Mouse (Mus musculus) layer of hippocampus, adult 8-10 months (tissue): ENCODE data around the gene Cnnm2. TPM values are rescaled to one million over a fixed set of nuclear protein-coding genes. Genes with fewer than 3 reads are reported as not detected.

Source experiments
- DNase-seq, 2 experiments: peaks; one replicate each; pipeline ENCODE4 v3.0.0; 2022; ENCODE audit warnings: low spot score in 2 of 2
- total RNA-seq, 4 experiments: library from RNA; stranded (reverse); gene quantifications; 2 replicates each; pipeline ENCODE4 v1.2.4; 2022

Gene Cnnm2
- total RNA-seq, 4 experiments from 2014 or later = 35.6 to 43.6 (median 39.9) TPM

DNA sequence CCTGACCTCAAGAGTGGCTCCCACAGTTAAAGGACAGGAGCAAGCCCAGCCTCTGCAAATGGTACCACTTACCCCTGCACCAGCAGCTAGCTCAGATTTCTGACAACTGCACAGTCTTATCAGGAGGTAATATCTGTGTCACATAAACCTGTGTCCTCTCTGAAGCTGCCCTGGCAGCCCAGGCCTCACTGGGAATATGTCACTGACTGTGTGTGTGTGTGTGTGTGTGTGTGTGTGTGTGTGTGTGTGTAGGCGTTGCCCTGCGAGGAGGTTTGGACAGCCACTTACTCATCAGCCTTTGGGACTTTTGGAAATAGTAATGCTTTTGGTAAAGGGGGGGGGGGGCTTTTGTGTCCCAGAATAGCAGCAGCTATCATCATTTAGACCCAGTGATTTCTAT is 81.6 kb downstream of the Cnnm2 start:
- DNase-seq = no peak

DNA sequence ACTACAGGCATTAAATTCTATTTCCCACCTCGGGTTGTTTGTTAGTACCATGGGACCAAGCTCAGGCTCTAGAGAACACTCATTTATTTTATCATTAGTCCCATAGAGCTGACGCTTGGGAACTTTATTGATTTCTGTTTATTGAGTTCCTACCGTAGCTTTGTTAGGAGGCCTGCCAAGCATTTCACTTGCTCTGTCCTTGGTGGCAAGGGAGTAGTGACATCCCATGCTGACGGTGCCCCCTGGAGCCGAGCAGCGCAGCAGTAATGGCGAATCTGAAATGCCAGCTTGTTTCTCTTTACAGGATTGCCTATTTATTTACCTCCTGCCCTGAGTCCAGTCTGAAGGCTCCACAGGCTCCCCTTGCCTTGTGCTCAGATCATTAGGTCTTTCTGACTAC is 84.7 kb downstream of the Cnnm2 start:
- DNase-seq = no peak

DNA sequence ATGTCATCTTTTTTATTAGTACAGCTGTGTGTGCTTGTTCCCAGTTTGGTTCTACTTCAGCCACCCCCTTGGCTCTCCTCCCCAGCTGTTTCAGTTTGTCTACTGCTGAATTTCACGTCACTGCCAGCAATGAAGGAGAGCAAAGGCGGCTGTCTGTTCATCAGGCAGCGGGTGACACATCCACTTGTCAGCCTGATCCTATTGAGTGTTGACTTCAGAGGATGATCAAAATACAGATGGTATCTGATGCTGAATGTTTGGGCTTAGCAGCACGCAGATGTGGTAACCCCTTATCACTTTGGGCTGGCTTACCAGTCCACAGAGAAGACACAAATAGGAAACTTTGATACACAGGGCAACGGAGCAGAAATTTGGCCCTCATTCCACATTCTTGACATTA is 85.1 kb downstream of the Cnnm2 start:
- DNase-seq = no peak

DNA sequence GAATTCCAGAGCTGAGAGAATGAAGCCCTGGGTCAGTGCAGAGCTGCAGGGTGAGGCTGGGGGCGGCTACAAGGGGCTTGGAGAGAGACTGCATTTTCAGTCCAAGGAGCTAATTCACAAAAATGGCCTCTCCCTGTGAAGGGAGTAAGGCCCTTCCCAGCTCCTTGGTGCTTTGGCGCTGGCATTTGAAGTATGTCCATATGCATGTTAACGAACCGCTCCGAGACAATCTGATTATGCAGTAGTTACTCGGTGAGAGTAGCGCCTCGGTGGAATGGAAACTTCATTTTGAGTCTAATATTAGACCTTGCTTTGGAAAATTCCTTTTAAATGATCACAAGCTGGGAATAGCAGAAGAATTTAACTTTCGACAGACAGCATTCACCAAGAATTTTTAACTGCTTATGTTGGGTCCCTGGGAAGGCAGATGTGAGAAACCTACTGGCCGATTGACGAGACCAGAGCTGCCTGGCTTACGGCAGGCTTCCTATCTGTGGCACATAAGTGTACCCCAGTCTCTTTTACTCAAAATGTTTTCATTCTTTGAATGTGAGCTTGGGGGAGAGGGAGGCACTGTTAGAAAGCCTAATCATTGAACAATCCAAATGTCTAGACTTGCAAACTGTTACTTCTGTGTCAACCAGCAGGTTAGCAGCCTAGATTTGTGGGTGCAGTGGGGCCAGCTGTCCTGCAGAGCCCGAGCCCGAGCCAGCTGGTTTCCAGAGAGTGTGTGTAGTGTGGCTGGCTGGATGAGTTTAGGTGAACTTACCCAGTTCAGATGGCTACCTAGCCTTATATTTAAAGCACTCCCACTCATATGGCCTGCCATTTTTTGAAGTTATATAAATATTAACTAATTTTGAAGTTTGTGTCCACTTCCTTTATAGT is 87.2 kb downstream of the Cnnm2 start:
- no peak for DNase-seq

DNA sequence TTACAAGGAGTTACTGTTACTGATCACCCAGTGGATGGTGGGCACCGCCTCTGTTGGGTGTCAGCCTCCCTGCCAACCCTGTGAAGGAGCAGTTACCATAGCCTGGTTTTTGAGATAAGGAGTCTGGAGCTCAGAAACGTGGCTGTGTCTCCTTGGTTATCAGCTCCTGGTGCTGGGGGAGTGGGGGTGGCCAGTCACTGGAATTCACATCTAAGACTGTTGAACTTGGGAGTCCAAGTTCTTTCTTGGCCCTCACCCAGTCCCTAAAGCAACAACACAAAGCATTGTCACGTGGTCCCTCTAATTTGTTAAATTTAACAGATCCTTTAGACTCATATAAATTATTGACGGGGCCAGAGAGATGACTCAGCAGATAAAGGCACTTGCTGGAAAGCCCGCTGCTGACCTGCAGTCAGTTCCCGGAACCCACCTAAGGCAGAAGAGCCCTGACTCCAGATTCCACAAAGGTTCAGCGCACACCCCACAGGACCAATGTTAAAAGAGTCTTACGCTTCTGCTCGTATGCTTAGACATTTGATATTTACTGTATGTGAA is 88.1 kb downstream of the Cnnm2 start:
- no peak for DNase-seq

DNA sequence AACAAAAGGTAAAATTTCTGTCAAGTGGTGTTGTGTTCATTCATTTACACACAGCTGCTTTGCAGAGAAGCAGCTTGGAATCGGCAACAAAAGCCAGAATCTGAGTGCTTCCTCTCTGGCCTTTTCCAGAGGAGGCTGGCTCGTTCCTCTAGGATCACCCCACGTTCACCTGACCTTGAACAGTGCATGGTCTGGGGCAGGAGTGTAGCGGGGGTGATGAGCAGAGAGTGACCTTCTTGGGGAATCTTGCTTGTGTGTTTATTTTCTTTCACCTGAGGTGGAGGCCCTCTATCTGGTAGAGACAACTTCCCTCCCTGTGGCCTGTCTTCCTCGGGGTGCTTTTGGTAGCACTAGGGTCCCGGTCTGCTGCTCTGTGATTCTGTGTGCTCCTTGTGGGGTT is 94.8 kb downstream of the Cnnm2 start:
- no peak for DNase-seq

DNA sequence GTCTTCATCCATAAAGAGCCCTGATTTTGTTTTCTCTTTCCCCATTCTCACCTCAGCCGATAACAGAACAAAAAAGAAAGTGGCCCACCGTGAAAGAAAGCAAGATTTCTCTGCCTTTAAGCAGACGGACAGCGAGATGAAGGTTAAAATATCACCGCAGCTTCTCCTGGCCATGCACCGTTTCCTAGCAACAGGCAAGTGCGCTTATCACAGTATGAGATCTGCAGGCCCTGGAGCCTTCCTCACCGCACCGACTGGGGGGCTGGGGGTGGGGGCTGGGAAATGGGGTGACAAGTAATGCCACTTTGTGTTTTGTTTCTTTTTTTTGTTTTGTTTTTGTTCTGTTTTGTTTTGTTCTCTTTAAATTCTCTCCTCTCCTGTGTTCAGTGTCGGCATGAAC is 95.4 kb downstream of the Cnnm2 start:
- DNase-seq = no peak

DNA sequence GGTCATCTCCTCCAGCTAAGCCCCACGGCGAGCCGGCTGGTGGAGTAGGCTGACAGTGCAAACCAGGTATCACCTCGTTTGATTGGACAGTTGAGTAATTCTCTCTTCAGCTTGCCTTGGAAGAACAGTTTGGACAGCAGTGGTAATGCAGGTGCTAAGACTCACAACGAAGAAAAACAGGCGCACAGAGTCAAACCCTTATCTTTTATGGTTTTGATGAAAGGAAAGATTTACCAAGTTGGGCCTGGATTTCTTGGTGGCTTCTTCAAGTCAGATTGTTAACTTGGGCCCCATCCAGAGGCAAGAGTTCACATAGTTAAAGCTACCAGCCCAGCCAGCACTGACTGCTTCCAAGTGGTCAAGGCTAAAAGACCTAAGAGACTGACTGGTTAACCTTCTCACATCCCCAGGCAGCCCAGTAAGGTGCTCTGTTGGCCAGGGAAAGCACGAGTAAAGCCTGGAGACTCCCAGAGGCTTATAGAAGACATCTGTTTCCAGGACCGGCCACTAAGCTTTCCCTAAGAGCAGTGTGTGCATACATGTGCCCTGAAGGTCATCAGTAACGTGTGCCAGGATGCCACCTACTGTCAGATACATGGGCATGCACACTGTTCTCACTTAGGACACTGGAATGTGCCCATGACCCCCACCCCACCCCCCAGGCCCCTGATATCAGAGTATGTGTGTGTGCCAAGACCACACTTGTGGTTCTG is 96.0 kb downstream of the Cnnm2 start:
- DNase-seq = no peak

DNA sequence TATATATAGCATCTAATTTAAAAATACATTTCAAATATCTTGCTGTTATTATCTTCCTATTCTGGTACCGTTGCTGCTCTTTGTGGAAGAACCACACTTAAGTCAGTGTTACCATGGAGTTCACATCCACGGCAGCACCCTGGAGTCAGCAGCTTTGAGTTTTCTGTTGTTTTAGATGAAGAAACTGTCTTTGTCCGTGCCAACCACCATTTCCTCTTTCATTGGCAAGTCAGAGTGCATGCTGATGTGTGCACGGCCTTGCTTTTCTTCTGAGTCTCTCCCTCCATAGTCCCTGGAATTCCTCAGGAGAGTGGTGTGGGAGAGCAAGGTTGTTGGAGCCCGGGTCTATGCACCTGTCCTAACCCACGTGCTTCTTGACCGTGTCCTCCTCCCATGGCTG is 96.8 kb downstream of the Cnnm2 start:
- DNase-seq = no peak

DNA sequence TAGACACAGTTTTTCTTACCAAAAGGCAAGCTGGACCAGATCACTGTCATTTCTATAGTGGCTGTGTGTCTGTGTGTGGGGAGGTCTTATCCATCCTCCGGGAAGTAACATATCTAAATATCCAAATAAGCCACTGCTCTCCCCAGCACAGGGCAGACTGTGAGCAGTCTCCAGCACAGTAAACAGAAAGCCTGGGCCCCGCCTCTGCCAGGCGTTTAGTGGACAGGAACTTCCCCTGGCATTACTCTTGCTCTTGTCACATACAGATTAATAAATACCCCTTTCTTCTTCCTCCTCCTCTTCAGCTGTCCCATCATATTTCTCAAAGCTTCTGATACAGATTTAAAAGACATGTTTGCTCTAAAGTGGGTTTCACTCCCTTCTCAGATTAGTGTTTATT is 101.2 kb downstream of the Cnnm2 start:
- DNase-seq = no peak

DNA sequence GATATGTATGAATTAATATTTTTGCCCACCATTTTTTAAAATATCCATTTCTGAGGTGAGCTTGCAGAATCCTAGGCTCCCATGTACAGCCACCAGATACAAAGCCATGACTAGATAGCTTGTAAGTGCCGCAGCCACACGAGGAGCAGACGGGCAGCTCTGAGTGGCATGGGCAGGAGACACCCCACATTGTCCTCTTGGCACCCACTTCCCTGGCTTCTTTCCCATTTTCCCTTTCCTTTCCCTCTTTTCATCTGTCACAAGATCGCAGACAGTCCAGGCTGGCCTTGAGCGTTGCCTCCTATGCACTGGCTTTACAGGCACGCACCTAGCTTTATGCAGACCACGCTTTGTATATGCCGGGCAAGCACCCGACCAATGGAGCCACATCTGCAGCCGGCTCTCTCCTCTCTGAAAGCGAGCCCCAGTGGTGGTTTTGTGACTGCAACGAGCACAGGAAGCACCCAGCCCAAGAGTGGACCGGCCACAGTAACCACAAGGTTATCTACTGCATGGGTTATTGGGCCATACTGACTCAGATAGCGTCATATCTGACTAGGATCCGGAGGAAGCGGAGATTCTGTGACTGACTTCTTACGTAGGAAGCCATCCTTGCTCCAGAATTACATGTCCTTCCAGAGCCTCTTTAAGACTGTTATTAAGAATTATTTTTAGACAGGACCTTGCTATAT is 102.0 kb downstream of the Cnnm2 start:
- no peak for DNase-seq

DNA sequence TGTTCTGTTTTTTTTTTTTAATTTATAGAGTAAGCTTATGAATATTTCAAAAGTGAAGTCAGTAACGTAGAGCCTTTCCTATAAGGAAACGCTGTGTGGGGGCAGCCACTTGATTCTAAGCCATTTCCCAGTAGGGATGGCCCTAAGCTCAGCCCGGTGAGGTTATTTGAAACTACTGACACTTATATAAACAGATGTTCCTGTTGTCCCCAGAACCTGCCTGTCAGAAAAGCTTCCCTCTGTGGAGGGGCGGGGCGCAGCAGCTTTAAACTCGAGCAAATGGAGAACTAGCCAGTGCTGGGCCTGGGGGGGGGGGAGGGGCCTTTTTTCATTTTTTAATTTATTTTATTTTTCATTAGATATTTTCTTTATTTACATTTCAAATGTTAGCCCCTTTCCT is 102.7 kb downstream of the Cnnm2 start:
- no peak for DNase-seq

DNA sequence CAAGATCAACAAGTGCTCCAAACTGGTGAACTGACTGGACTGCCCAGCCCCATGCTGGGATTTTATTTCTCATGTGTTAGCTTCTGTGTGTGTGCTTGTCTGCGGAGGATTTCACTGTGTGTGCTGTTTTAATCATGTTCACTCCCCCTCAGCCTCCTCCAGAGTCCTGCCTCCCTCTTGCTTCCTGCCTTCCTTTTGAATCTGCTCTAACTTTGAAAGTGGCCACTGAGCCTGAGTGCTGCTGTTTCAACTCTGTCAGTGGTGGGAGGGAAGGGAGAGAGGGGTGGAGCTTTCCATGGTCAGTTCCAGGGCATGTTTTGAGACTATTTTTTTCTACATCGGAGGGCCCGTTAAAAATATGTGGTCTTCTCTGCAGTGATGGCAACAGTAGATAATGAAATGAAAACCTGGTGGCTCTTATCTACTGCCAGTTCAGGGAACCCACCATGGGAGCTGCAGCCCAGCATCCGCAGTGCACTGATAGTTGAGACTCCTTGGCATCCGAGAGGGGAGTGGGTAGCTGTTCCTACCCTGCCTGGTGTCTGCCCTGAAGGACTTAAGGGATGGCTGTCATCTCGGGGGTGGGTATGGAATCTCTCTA is 103.4 kb downstream of the Cnnm2 start:
- no peak for DNase-seq

DNA sequence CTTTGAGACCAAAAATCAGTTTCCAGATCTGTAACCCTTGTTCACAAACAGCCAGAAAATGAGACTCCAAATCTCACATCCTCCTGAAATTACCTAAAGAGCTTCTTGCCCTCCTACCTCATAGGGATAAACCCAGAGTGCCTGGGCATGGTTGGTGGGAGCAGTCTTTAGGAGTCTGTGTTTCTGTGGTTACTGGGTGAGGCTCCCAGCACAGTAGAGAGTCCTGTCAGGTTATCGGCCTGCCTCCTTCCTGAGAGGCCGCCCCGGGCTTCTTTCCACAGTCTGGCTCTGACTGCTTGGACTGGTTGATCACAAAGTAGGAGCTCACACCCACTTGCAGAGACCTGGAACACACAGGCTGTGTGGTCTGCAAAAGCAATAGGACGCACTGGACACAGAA is 104.0 kb downstream of the Cnnm2 start:
- DNase-seq = no peak

DNA sequence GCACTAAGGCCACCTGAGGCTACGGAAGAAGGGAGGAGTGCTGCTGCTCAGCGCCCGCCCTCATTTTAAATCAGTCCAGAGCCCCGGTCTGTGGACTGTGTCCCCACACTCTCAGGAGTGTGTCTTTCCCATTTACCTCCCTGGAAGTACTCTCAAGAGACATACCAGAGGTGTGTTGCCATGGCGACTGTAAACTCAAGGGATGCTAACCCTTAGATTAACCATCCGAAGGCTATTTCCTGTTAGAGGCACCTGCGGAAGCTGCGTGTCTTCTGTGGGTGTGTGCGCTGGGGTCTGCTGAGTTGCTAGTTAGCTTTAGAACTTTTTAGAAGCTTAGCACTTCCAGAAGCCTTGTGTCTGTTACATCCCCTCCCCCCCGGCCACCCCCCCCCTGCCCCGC is 107.7 kb downstream of the Cnnm2 start:
- no peak for DNase-seq

DNA sequence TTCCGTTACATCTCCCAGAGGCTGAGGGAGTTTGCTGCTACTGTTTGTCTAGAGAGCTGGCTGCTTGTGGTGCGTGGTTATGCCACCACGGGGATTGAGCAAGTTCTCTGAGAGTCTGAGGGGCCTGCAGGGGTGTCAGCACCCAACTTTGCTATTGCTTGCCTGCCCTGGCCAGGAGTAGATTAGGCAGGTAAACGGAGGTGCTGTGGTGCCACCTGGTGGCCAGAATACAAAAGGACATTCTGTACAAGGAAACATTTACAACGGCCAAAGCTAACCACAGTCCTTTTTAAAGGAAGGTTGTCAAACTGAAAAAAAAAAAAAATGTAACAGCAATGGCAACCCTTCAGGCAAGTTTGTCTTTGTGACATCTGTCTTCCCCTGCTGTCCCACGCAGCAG is 108.1 kb downstream of the Cnnm2 start:
- DNase-seq = peak; percentile 69 to 88

DNA sequence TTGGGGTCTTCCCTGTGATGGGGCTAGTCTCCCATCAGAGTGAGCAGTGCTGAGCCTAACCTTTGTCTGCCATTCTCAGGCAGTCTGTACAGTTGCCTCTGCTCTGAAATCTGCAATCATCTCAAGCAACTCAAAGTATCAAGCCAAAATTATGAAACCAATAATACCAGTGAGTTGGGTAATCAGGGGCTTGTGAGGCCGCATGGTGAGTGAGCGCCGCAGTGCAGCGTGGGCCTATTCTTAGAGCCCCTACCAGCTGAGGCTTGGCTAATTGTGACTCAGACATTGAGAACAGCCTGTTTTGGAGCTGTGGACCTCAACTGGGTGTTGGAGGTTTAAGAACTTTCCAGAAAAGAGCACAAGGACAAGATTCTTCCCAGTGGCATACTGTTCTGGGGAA is 109.7 kb downstream of the Cnnm2 start:
- DNase-seq = no peak

DNA sequence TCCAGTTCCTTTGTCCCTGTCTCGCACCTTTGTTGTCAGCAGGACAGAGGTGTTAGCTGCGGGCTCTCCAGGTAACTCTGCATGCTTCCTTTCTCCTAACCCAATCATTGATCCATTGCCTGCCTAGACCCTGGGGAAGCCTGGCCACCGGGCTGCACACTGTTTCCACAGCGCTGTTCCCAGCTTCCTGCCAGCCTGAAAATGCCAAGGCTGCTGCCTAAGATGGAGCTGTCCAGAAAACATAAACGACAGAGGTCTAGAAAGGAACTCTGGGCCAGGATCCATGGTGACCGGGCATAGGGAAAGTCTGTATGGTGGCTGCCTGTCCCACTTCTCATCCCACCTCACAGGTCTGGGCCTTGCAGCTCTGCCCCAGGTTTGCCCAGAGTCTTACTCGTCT is 110.3 kb downstream of the Cnnm2 start:
- no peak for DNase-seq

DNA sequence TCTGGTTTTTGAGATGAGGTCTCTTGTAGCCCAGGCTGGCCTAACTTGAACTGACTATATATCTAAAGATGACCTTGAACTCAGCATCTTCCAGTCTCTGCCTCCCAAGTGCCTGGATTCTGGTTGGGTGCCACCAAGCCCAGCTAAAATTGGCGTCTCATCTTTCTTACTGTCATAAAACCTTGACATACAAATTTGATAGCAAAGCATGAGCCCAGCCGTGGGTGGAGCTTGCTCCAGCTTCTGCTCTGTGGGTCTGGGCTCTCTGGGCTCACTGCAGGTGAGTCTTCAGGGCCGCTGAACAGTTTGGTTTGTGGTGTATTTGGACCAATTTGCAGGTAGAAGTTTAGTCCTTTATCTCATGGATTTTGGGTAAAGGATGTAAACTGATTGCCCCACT is 112.5 kb downstream of the Cnnm2 start:
- no peak for DNase-seq

DNA sequence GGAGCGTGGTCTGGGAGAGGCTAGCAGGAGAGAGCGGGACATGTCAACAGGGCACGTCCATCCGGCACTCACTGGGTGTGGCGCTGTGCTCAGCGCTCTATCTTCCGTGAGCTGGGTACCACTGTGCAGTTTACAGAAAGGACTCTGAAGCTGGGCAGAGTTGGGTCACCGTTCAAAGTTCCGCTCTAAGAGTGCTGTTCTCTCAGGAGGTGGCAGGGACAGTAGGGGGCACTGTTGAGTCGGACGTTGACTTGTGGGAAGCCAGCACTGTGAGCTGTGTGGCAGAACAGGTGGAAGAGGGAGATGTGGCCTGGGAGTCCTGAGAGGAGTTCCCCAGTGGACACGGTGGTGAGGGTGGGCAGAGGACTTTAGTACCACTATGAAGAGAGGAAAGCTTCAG is 114.4 kb downstream of the Cnnm2 start:
- DNase-seq = peak; percentile 67 to 86

DNA sequence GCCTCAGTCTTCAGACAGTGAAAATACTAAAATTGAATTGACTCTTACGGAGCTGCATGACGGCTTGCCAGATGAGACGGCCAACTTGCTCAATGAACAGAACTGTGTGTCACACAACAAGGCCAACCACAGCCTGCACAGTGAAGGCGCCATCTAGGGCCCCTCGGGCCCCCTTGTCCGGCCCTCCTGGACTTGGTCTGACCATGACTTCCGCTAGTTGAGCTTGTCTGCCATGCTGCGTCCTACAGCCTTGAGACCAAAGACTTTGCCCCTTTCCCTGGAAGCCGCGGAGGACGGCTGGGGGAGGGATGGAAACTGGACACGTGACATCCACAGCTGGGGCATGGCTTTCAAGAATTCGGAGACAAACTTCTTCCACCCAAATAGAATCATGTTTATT is 116.5 kb downstream of the Cnnm2 start:
- DNase-seq = no peak

DNA sequence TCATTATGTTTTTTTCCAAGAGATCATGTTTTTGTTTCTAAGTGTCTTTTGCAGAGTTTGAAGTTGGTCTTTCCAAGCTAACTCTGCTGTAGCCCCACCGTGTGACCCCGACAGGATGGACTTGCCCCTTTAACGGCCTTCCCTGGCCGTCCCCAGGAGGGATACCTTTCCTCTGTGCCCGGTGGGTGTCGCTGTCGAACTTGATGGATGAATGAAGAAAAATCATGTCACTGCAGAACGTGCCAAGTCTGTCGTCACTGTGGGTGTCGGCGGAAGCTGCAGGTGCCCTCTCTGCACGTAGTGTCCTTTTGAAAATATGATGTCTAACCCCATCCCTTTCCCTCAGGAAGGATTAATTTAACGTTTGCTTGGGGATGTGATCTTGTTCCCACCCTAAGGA is 117.0 kb downstream of the Cnnm2 start:
- DNase-seq = peak; percentile 68 to 69
